Mouse (Mus musculus) left cerebral cortex, adult 11 months (tissue): ENCODE measurements around the gene Gria1.

ENCODE experiments used
- DNase-seq: peaks from one replicate; pipeline ENCODE4 v3.0.0; 2022; ENCODE audit warnings: low spot score

Gria1 gene

DNA sequence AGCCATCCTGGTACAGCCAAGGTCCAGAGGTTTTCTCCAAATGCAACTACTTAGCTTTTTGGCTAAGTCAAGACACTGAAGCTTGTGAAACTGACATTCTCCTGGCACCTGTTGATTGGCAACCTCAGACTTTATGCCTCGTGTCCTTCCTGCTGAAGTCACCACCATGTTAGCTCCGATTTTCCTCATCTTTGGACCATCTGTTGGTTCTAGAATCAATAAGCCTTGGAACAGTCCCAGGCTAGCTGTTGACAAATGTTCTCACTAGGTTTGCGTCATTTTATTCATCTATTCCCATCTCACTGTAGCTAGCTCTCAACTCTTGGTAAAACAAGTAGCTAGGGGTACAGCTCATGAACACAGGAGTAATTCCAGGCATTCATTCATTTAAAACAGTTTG is 51.3 kb downstream of the Gria1 start:
- no peak for DNase-seq

DNA sequence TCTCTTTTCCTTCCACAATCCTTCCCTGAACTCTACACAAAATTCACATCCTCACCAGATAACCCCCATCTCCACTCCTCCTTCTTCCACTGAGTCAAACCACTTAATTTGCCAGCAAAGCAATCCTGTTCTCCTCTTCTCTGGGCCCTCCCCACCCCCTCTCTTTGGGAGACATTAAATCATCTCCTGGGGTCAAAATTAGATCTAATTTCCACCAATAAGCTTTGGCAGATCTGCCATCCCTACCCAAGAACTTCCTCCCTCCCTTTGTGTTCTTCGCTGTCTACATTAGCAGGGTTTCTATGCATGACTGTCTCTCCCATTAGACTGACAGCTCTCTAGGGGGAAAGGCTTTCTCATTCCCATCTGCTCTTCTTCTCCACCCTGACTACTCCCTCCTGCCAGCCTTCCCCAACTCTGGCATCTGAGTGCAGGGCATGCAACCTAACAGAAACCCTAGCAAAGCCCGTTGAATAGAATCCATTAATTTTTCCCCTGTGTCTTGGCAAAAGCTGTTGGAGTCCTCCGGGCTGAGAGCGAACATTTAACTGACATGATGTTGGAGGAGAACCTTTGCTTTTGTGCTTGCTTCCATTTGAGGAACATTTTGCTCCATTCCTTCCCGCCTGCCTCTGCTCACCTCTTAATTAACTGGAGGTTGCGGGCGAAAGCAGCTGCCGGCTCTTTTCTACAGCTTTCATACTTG is 59.2 kb downstream of the Gria1 start:
- DNase-seq: no peak

DNA sequence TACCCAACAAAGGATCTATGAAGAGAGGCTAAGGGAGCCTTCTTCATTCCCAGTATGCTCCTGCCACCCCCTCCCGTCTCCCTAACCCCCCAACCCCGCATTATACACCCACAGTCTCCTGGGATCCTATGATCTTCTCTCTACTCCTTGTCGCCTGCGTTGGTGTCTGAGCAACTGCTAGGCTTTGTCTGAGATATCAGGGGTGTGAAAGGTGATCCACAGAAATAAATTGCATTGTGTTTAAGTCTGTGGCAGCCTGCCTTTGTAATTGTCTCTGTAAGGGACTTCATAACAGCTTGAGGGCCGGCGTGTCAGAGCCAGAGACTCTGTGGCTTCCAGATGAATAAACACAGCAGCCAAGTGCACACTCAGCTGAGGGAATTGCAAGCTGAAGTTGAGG is 61.0 kb downstream of the Gria1 start:
- no peak for DNase-seq

DNA sequence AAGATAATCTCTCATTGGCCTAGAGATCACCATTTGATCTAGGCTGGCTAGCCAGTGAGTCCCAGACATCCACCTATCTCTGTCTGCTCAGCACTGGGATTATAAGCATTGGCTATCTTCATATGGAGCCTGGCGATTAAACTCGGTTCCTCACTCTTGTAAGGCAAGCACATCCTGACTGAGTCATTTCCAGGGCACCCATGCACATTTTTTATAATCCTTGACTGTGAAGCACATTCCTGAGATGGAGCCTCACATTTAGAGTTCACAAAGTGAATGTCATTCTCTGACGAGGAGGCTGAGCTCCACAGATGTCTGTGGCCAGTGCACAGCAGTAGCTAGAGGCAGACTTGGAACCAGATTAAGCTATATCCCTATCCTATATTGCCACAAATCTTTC is 68.2 kb downstream of the Gria1 start:
- no peak for DNase-seq

DNA sequence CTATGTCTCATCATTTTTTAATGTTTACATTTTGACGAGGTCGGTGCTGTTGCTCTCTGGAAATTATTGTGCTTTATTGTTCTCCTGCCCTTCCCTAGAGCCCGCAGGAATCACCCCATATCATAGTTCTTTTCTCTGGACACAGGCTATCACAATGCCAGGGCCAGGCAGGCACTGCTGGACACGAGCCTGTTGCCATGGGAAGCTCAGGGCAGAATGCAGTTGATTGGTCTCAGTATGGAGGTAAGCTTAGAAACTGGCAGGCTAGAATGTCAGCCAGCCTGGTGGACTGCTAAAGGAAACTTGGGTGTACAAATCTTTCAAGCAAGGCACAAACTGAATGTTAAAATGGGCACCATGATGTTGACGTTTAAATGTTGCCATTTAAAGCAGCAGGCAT is 78.3 kb downstream of the Gria1 start:
- no peak for DNase-seq

GRCm38 (mm10) chr11:57090705-57091104 is 79.5 kb downstream of the Gria1 start:
- DNase-seq: no peak

DNA sequence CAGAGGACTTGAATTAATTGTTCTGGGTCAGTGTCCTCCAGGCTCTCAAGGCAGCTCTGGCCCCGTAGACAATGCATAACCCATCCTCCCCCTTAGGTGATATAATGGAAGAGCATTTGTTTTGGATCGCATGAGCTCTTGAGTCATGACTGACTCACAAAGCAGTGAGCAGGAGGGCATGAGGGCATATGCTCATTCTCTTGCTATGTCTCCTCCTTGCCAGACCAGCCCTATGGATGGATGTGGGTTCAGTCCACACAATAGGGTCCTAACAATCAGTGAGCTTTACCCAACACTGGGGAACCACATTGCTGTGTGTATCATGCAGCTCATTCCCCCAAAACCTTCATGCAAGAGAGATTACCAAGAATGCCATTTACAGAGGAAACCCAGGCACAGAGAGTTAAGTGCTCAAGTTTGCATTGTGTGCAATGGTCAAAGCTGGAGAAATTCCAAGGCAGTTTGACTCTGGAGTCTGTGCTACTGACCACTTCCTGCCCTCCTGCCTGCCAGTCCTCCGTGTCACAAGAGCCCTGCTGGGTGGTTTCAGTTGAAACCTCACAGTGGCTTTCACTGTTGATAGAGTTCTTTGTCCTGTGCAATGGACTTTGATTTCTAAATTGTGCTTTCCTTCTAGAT is 80.2 kb downstream of the Gria1 start:
- no peak for DNase-seq

GRCm38 (mm10) chr11:57100491-57100890 is 89.3 kb downstream of the Gria1 start:
- no peak for DNase-seq

DNA sequence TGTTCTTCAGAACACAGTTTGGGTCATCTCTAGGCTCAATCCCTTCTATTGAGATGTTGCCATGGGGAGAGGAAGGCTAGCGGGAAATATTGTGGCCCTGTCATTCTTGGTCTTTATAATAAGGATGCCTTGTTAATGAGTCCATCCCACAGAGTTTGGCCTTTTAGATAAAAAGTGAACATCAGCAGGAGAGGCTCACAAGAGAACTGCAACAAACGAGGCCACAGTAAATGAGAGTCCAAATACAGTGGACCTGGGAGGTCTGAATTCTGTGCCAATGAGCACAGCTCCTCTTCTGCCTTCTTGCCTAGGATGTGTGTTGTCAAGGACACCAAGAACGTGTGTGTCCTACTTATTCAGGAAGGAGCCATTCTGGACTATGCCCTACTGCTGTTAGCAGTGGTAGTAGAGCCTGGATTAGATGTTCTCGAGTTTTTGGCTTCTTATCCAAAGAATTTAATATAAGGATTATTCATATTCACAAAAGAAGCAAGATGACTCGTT is 92.6 kb downstream of the Gria1 start:
- no peak for DNase-seq

GRCm38 (mm10) chr11:57105683-57106082 is 94.5 kb downstream of the Gria1 start:
- no peak for DNase-seq

- DNase-seq: no peak
These were observed 101.2 kb downstream of the Gria1 start for GRCm38 (mm10) chr11:57112386-57112785.

GRCm38 (mm10) chr11:57114410-57114809 is 103.2 kb downstream of the Gria1 start:
- DNase-seq: no peak

DNA sequence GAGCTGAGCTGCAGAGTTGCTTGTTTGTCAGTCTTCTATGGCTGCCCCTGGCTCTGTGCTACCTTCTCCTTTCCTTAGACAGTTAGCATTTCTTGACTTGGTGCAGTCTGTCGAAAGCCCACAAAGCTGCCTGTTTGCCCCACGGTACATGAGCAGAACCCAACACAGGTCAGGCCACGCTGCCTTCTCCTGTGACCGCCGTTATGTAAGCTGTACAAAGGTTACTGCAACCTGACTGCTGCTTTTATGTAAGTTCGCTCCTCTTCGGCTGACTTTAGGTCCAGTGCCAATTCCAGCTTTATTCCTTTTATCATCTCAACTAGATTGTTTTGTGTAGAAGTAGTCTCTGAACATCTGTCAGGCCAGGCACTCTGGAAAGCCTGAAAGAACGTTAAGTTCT is 115.9 kb downstream of the Gria1 start:
- DNase-seq: no peak

GRCm38 (mm10) chr11:57140162-57140780 is 129.1 kb downstream of the Gria1 start:
- peak; percentile 29 for DNase-seq

DNA sequence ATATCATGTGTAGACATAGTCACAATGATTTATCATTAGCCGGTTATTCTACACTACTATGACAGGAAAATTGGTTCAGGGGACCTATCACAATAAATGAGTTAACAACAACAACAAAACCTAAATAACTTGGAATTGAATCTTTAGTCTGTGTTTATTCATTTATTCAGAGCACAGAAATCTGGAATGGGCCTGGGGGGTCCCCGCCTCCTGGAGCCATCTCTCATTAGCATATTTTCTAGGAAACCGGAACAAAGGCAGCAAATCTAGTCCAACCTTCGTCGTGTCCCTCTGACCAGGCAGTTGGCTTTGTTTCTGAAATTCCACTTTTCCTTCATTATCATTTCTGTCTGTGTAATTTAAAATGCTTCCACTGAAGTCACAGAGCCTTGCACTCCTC is 132.5 kb downstream of the Gria1 start:
- no peak for DNase-seq

DNA sequence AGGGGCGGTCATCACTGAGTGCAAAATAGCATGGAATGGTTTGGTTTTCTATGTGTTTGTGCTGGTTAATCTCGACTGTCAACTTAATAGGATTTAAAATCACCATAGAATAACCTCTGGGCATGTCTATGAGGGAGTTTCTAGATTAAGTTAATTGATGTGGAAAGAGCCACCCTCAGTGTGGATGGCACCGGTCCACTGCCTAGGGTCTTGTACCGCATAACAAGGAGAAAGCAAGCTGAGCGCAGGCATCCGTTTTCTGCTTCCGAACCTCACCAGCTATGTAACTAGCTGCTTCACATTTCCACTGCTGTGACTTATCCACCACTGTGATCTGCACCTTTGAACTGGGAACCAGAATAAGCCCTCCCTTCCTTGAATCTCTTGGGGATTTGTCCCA is 134.0 kb downstream of the Gria1 start:
- DNase-seq: no peak

DNA sequence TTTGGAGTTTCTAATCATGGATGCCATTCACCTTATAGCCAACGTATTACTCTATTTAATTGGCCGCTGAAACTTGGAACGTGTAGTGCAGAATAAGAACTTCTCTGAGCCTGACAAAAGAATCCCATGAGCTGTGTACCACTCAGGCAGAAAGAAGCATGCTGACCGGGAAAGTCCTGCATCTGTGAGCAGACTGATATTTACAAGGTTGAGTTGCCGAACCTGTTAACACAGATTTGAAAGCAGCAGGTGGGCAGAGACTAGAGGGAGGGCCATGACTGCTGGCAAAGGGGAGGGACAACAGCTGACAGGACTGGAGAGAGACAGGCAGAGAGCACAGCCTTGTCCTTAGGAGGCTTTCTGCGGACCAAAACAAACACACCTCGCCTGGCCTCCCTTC is 134.5 kb downstream of the Gria1 start:
- no peak for DNase-seq

GRCm38 (mm10) chr11:57151674-57152073 is 140.5 kb downstream of the Gria1 start:
- DNase-seq: no peak

- no peak for DNase-seq
These were observed 143.8 kb downstream of the Gria1 start for GRCm38 (mm10) chr11:57154998-57155397.

DNA sequence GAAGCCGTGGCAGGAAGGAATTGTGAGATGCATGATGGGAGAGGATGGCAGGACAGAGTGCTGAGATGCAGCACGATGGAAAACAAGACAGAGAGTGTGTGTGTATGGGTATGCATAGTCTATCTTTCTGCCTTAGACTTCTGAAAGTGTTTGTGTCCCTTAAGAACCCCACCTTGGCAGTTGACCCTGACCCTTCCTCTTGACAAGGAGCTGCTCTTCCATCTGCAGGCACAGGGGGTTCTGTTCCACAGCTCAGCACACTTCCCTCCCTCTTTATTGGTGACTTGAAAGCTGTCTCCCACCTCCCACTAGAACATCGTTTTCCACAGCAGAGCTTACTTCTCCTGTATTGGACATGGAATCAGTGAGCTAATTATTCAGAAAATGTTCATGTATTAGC is 148.2 kb downstream of the Gria1 start:
- no peak for DNase-seq

DNA sequence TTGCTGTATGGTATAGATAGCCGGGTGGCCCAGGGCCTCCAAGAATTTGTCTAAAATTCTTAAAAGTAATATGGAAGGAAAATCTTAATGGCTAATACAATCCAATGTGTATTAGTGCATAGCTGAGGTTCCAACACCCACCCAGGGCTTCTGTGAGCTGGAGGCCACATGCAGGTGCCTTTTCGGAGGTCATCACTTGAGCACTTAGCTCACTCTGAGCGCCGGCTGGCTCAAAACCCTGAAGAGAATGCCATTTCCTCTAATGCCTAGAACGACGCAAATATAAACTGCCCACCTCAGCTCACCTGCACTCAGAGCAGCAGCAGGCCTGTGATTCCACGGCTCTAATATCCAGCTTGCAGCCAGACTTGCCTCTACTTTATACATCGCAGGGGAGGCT is 148.9 kb downstream of the Gria1 start:
- no peak for DNase-seq

- no peak for DNase-seq
These were observed 151.7 kb downstream of the Gria1 start for GRCm38 (mm10) chr11:57162931-57163330.

DNA sequence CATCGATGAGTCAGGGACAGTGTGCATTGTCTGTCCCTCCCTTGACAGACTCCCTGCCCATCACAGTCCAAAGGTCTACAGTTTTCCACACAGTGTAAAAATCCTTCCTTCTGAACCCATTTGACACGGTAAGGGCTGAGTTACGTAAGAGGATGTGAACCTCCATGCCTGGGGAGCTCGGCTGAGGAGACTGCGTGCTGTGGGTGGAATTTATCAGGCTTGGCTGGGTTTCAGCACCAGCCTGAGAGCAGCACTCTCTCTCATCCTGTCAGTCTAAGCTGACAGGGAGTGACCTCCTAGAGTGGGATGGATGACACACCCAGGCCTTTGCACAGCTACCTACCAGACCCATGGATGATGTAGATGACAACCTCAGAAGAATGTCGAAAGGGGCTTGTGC is 158.9 kb downstream of the Gria1 start:
- no peak for DNase-seq
